Mouse (Mus musculus) stomach, embryonic 16.5 days (tissue): ENCODE measurements around the gene Csn1s2b. TPM values are rescaled to one million over a fixed set of nuclear protein-coding genes. Genes with fewer than 3 reads are reported as not detected.

Source experiments
- ATAC-seq: fragments of 200-750 bp; cut with Nextera tagmentation; 2 replicates; pipeline ENCODE4 v1.8.0; 2017; ENCODE audit warnings: moderate number of reproducible peaks, moderate TSS enrichment; ENCODE audit not compliant: insufficient read depth, low FRiP score
- H3K27ac ChIP-seq: fragments of 300-500 bp; sonication (generic); 2 replicates; pipeline ENCODE4 v1.5.1; 2014; ENCODE audit warnings: low read length
- H3K27me3 ChIP-seq: fragments of 300-500 bp; sonication (generic); 2 replicates; pipeline ENCODE4 v1.6.1; 2014; ENCODE audit warnings: low read length, control low read depth, mixed read lengths; ENCODE audit not compliant: control insufficient read depth, insufficient read depth
- H3K36me3 ChIP-seq: fragments of 300-500 bp; sonication (generic); 2 replicates; pipeline ENCODE4 v1.6.1; 2014; ENCODE audit warnings: low read length; ENCODE audit not compliant: control insufficient read depth, insufficient read depth
- H3K4me1 ChIP-seq: fragments of 300-500 bp; sonication (generic); 2 replicates; pipeline ENCODE4 v1.6.1; 2014; ENCODE audit warnings: low read length, control low read depth, mixed read lengths; ENCODE audit not compliant: control insufficient read depth, insufficient read depth
- H3K4me2 ChIP-seq: fragments of 300-500 bp; sonication (generic); 2 replicates; pipeline ENCODE4 v1.6.1; 2014; ENCODE audit warnings: low read depth, low read length, mixed read lengths
- H3K4me3 ChIP-seq: fragments of 300-500 bp; sonication (generic); replicated peaks from 2 replicates; pipeline ENCODE4 v1.5.1; 2014; ENCODE audit warnings: mild to moderate bottlenecking, low read length
- H3K9ac ChIP-seq: fragments of 300-500 bp; sonication (generic); 2 replicates; pipeline ENCODE4 v1.6.1; 2014; ENCODE audit warnings: low read length
- H3K9me3 ChIP-seq: fragments of 300-500 bp; sonication (generic); replicated peaks from 2 replicates; pipeline ENCODE4 v1.6.1; 2016; ENCODE audit warnings: low read length, control low read depth; ENCODE audit not compliant: control insufficient read depth
- WGBS: fragments of 180-500 bp; shearing (Covaris S2); extraction: QIAGEN DNeasy Blood & Tissue Kit; methylation state at CpG from one replicate; pipeline ENCODE4 v1.1.7; 2014; 5-methylcytosine and 5-hydroxymethylcytosine counted together
- polyA plus RNA-seq: library from polyadenylated mRNA; unstranded; fragments of >200 nt; fragmentation: Nextera tagmentation; extraction: Ambion mirVana; gene quantifications from 2 replicates; pipeline ENCODE4 v1.2.1, GENCODE M21; 2015

Gene Csn1s2b
- polyA plus RNA-seq, 1 experiment from 2014 or later: not detected

DNA sequence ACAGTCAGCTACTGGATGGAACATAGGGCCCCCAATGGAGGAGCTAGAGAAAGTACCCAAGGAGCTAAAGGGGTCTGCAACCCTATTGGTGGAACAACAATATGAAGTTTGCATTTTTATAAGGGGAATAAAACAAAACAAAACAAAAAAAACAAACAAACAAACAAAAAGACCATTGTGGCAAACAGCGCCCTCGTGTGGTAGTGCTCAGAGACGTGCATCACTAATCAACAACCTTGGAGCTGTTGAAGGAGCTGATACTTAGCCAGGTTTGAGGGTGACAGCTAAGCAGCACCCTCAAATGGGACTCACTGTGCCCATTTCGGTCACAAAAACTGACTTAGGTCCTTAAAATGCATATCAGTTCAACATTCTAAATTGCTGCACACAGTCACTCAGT lies 63.5 kb downstream of the Csn1s2b start:
- no peak overlapping the region for H3K9ac ChIP-seq
- H3K27ac ChIP-seq: no peak overlapping the region
- no peak overlapping the region for H3K4me2 ChIP-seq
- 23% methylated on average over 4 of the region's 4 CpGs for WGBS
- H3K4me1 ChIP-seq: no peaks in the 10 kb centered on the region
- no peak overlapping the region for H3K4me3 ChIP-seq
- H3K9me3 ChIP-seq: no peaks in the 10 kb centered on the region
- H3K36me3 ChIP-seq: no peaks in the 10 kb centered on the region
- H3K27me3 ChIP-seq: no peaks in the 10 kb centered on the region
- ATAC-seq: no peak

Other genes starting within 250 kb of the Csn1s2b start
- gene Sult1d1, start 239.1 kb upstream of the Csn1s2b start, polyA plus RNA-seq: 39.8 and 40.5 TPM in 2 replicates
- gene Sult1e1, start 216.5 kb upstream of the Csn1s2b start, polyA plus RNA-seq: 0.10 TPM in 1 of 2 replicates, not detected in the other
- not detected in 2 replicates for gene Csn1s1, start 141.9 kb upstream of the Csn1s2b start, polyA plus RNA-seq
- not detected in 2 replicates for gene Csn2, start 108.5 kb upstream of the Csn1s2b start, polyA plus RNA-seq
- gene Csn1s2a, start 33.5 kb upstream of the Csn1s2b start, polyA plus RNA-seq: not detected in 2 replicates
- not detected in 2 replicates for gene Prr27, start 17.6 kb downstream of the Csn1s2b start, polyA plus RNA-seq
- not detected in 2 replicates for gene Odam, start 76.9 kb downstream of the Csn1s2b start, polyA plus RNA-seq
- not detected in 2 replicates for gene Csn3, start 117.5 kb downstream of the Csn1s2b start, polyA plus RNA-seq
- gene 2310003L06Rik, start 161.4 kb downstream of the Csn1s2b start, polyA plus RNA-seq: not detected in 2 replicates
- not detected in 2 replicates for gene Gm28434, start 161.4 kb downstream of the Csn1s2b start, polyA plus RNA-seq
- not detected in 2 replicates for gene Cabs1, start 171.4 kb downstream of the Csn1s2b start, polyA plus RNA-seq
- gene Smr3a, start 194.5 kb downstream of the Csn1s2b start, polyA plus RNA-seq: not detected in 2 replicates